Comparison of ENCODE assay signal across 10 mouse cellular contexts in the genomic region with DNA sequence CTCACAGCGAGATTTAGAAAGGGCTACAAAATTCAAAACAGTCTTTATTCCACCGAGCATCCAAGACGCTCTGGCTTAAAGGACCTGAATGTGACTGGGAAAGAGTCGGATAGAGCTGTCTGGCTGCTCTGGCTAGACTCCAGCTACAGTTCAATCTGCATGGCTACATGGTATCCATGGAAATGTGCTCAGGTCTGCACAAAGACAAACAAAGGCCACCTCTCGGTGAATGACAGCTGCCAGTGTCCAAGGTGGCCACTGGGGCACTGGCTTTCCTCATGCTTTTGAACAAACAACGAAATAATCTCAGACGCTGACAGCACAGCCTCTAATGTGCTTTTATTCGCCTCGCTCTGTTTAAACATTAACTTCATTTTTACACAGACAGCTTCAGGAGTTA. TPM values are rescaled to one million over a fixed set of nuclear protein-coding genes. Genes with fewer than 3 reads are reported as not detected.
DNase-seq lines count a peak whose midpoint lies in the region; ATAC-seq lines count a peak whose summit lies in the region.
"Had no signal": no experiment of that assay in that cellular context is flagged by ENCODE, and none has a peak within 500 bp of the region (broad histone marks: within the 10 kb centered on the region; RNA-seq: fewer than 3 reads in every experiment).

No protein-coding gene starts in this region.

- no peak overlapping the region for H3K4me3 ChIP-seq in forebrain, embryonic 13.5 days
- H3K4me3 ChIP-seq in neural tube, embryonic 14.5 days (ENCODE audit: low read depth, low read length), result no peak overlapping the region
- H3K4me3 ChIP-seq: embryonic facial prominence, embryonic 13.5 days had no signal

- H3K9ac ChIP-seq in forebrain, embryonic 13.5 days, result peak overlapping the region; percentile 8; the same call in 1 of the 2 replicates
- H3K9ac ChIP-seq in neural tube, embryonic 14.5 days (replicated peaks; ENCODE audit: low read depth, low read length), result no peak overlapping the region; the same call in 1 of the 2 replicates
- H3K9ac ChIP-seq: embryonic facial prominence, embryonic 13.5 days had no signal

- peaks cover 13% of the 10 kb centered on the region for H3K4me1 ChIP-seq in forebrain, embryonic 13.5 days
- H3K4me1 ChIP-seq in neural tube, embryonic 14.5 days (ENCODE audit: control insufficient read depth, insufficient read depth, low read length), result 0 out of 2 replicates have a peak, but pooled peaks cover 4% of the 10 kb centered on the region
- H3K4me1 ChIP-seq: embryonic facial prominence, embryonic 13.5 days had no signal

- H3K36me3 ChIP-seq in forebrain, embryonic 13.5 days (ENCODE audit: poor library complexity, severe bottlenecking), result no peaks in the 10 kb centered on the region
- no peaks in the 10 kb centered on the region for H3K36me3 ChIP-seq in neural tube, embryonic 14.5 days (ENCODE audit: control insufficient read depth, insufficient read depth, low read length)
- H3K36me3 ChIP-seq: embryonic facial prominence, embryonic 13.5 days had no signal

- no peaks in the 10 kb centered on the region for H3K9me3 ChIP-seq in forebrain, embryonic 13.5 days (replicated peaks)
- no peaks in the 10 kb centered on the region for H3K9me3 ChIP-seq in neural tube, embryonic 14.5 days (ENCODE audit: control insufficient read depth, low read length)
- H3K9me3 ChIP-seq: embryonic facial prominence, embryonic 13.5 days had no signal

- H3K27ac ChIP-seq in forebrain, embryonic 13.5 days, result peak overlapping the region; percentile 48
- no peak overlapping the region; the same call in 1 of the 2 replicates for H3K27ac ChIP-seq in neural tube, embryonic 14.5 days (ENCODE audit: low read depth, low read length)
- H3K27ac ChIP-seq: embryonic facial prominence, embryonic 13.5 days; macrophage had no signal

- WGBS in forebrain, embryonic 13.5 days, result 4% methylated on average over 9 of the region's 9 CpGs
- 14% methylated on average over 9 of the region's 9 CpGs for WGBS in neural tube, embryonic 14.5 days

- peak; percentile 64 for DNase-seq in left cerebral cortex, postnatal 4 days
- no peak for DNase-seq in left cerebral cortex, postnatal 36 days (ENCODE audit: low spot score in 2 of 2)
- DNase-seq in kidney, postnatal 10 days, result peak; percentile 20
- DNase-seq in adrenal gland, adult 8-10 months, result no peak
- DNase-seq in adrenal gland, adult (ENCODE audit: inconsistent age in 2 of 2, low spot score in 1 of 2), result no peak
- no peak for DNase-seq in left cerebral cortex, adult 8-10 months (ENCODE audit: low spot score in 2 of 2)

- peak overlapping the region; percentile 48 for H3K4me2 ChIP-seq in forebrain, embryonic 13.5 days
- peak overlapping the region; percentile 29 for H3K4me2 ChIP-seq in neural tube, embryonic 14.5 days (ENCODE audit: low read depth, low read length)
- H3K4me2 ChIP-seq: embryonic facial prominence, embryonic 13.5 days had no signal

- intact Hi-C loops in left cerebral cortex, postnatal 4 days (cut with DNase I), result no loop called here
- intact Hi-C loops in left cerebral cortex, postnatal 36 days (cut with DNase I), result no loop called here

- peak; percentile 94 for ATAC-seq in forebrain, embryonic 13.5 days
- peak; percentile 93 for ATAC-seq in neural tube, embryonic 14.5 days (ENCODE audit: low read depth)

- H3K27me3 ChIP-seq in forebrain, embryonic 13.5 days, result no peaks in the 10 kb centered on the region
- H3K27me3 ChIP-seq in neural tube, embryonic 14.5 days (ENCODE audit: control insufficient read depth, insufficient read depth, low read length), result no peaks in the 10 kb centered on the region
- H3K27me3 ChIP-seq: embryonic facial prominence, embryonic 13.5 days had no signal

RNA-seq across cellular contexts. Expression of gene Itga2, which starts 8.6 kb away (rescaled TPM):
- total RNA-seq in left cerebral cortex, postnatal 4 days (2021), result 1 to 10 TPM; 1.4 to 2.3 TPM
- total RNA-seq in left cerebral cortex, postnatal 36 days (2021), result under 1 TPM in 1 of 2 experiments, not detected in 1; 0.32 TPM
- polyA plus RNA-seq in forebrain, embryonic 13.5 days (2015; fragmentation: Nextera tagmentation; extraction: Ambion mirVana), result 1.6 and 1.7 TPM in 2 replicates
- polyA plus RNA-seq in neural tube, embryonic 14.5 days (2014; fragmentation: Nextera tagmentation; extraction: Ambion mirVana), result 1.3 and 1.9 TPM in 2 replicates
- total RNA-seq in adrenal gland, adult 8-10 months (2022), result 1 to 10 TPM in 2 of 4 experiments, under 1 TPM in 2; 0.52 to 1.8 (median 1.2) TPM
- total RNA-seq in left cerebral cortex, adult 8-10 months (2022), result under 1 TPM; 0.04 to 0.35 (median 0.18) TPM

Comparison
In these comparisons a context has a peak if more than half of its experiments do, and no peak if none do; other contexts are left out.
1. DNase-seq: peak in left cerebral cortex, postnatal 4 days (single experiment) and kidney, postnatal 10 days (single experiment); none in left cerebral cortex, postnatal 36 days (0 of 2), adrenal gland, adult 8-10 months (single experiment), adrenal gland, adult (0 of 2) and left cerebral cortex, adult 8-10 months (0 of 2).